Mouse (Mus musculus) liver, embryonic 12.5 days (tissue): ENCODE measurements at regions not wholly inside any gene's neighbourhood (a gene's known extent, or its start where the extent isn't known, plus 50 kb on each side); places are given as distances from the start of the nearest gene placed in this dataset.

Source experiments
- ATAC-seq: fragments of 200-750 bp; cut with Nextera tagmentation; 2 replicates; pipeline ENCODE4 v1.8.0; 2017; ENCODE audit warnings: moderate number of reproducible peaks, mild to moderate bottlenecking, moderate library complexity
- H3K27ac ChIP-seq: fragments of 300-500 bp; sonication (generic); 2 replicates; pipeline ENCODE4 v1.5.1; 2016; ENCODE audit warnings: mild to moderate bottlenecking
- H3K27me3 ChIP-seq: fragments of 300-500 bp; sonication (generic); replicated peaks from 2 replicates; pipeline ENCODE4 v1.6.1; 2016; ENCODE audit warnings: mild to moderate bottlenecking, moderate library complexity
- H3K36me3 ChIP-seq: fragments of 300-500 bp; sonication (generic); 2 replicates; pipeline ENCODE4 v1.6.1; 2016; ENCODE audit warnings: mild to moderate bottlenecking, moderate library complexity
- H3K4me1 ChIP-seq: fragments of 300-500 bp; sonication (generic); 2 replicates; pipeline ENCODE4 v1.6.1; 2016
- H3K4me2 ChIP-seq: fragments of 300-500 bp; sonication (generic); 2 replicates; pipeline ENCODE4 v1.6.1; 2016; ENCODE audit warnings: mild to moderate bottlenecking, moderate library complexity
- H3K4me3 ChIP-seq: fragments of 300-500 bp; sonication (generic); 2 replicates; pipeline ENCODE4 v1.5.1; 2016; ENCODE audit warnings: mild to moderate bottlenecking, moderate library complexity
- H3K9ac ChIP-seq: fragments of 300-500 bp; sonication (generic); 2 replicates; pipeline ENCODE4 v1.6.1; 2016; ENCODE audit warnings: mild to moderate bottlenecking, moderate library complexity
- H3K9me3 ChIP-seq: fragments of 300-500 bp; sonication (generic); replicated peaks from 2 replicates; pipeline ENCODE4 v1.6.1; 2016; ENCODE audit warnings: mild to moderate bottlenecking, moderate library complexity
- WGBS: fragments of 180-500 bp; shearing (Covaris S2); methylation state at CpG from one replicate; pipeline ENCODE4 v1.1.7; 2016; ENCODE audit not compliant: insufficient replicate concordance; 5-methylcytosine and 5-hydroxymethylcytosine counted together

- H3K27me3 ChIP-seq, result no peaks in the 10 kb centered on the region
- H3K36me3 ChIP-seq, result no peaks in the 10 kb centered on the region
- no peaks in the 10 kb centered on the region for H3K4me1 ChIP-seq
- H3K9me3 ChIP-seq, result no peaks in the 10 kb centered on the region
- ATAC-seq, result no peak
- no peak overlapping the region for H3K27ac ChIP-seq
- no peak overlapping the region for H3K4me2 ChIP-seq
- no peak overlapping the region for H3K4me3 ChIP-seq
- WGBS, result 67% methylated on average over 6 of the region's 6 CpGs
- no peak overlapping the region for H3K9ac ChIP-seq
Observed at GRCm38 (mm10) chr8:115921889-115922288, 214.3 kb upstream of the Maf start.

DNA sequence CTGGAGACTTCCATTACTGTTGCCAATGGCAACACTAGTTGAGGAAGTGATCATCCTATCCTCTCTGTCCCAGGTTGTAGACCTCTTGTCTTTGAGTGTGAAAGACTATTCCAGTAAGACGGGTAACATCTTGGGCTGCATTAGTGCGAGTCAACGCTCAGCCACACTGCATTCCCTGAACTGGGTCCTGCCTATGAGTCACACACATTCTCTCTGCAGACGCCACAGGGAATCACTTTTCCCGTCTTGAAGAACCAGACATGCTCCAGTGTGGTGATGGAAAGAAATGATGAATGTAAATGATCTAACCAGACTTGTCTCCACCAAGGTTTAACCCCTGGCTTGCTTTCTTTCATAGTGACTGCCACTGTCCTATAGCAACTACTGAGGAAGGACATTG, 199.1 kb upstream of the Maf start:
- 67% methylated on average over 5 of the region's 5 CpGs for WGBS
- no peaks in the 10 kb centered on the region for H3K4me1 ChIP-seq
- no peak for ATAC-seq
- no peaks in the 10 kb centered on the region for H3K36me3 ChIP-seq
- no peak overlapping the region for H3K27ac ChIP-seq
- no peaks in the 10 kb centered on the region for H3K9me3 ChIP-seq
- no peak overlapping the region for H3K4me3 ChIP-seq
- H3K27me3 ChIP-seq, result no peaks in the 10 kb centered on the region
- H3K9ac ChIP-seq, result no peak overlapping the region
- no peak overlapping the region for H3K4me2 ChIP-seq

- Histone ChIP-seq H3K4me1 (no peaks in the 10 kb centered on the region), H3K9ac (no peak overlapping the region), H3K4me2 (no peak overlapping the region), H3K27ac (no peak overlapping the region), H3K27me3 (no peaks in the 10 kb centered on the region), H3K36me3 (no peaks in the 10 kb centered on the region), H3K9me3 (no peaks in the 10 kb centered on the region), H3K4me3 (no peak overlapping the region)
- 59% methylated on average over 6 of the region's 6 CpGs for WGBS
- ATAC-seq, result no peak
Observed at GRCm38 (mm10) chr8:115903853-115904420, 196.3 kb upstream of the Maf start.

- no peak for ATAC-seq
- no peak overlapping the region for H3K27ac ChIP-seq
- no peaks in the 10 kb centered on the region for H3K36me3 ChIP-seq
- H3K27me3 ChIP-seq, result no peaks in the 10 kb centered on the region
- no peak overlapping the region for H3K4me3 ChIP-seq
- H3K9me3 ChIP-seq, result no peaks in the 10 kb centered on the region
- H3K9ac ChIP-seq, result no peak overlapping the region
- no peaks in the 10 kb centered on the region for H3K4me1 ChIP-seq
- 62% methylated on average over 6 of the region's 6 CpGs for WGBS
- H3K4me2 ChIP-seq, result no peak overlapping the region
Observed at GRCm38 (mm10) chr8:115897521-115898178, 190.1 kb upstream of the Maf start.

DNA sequence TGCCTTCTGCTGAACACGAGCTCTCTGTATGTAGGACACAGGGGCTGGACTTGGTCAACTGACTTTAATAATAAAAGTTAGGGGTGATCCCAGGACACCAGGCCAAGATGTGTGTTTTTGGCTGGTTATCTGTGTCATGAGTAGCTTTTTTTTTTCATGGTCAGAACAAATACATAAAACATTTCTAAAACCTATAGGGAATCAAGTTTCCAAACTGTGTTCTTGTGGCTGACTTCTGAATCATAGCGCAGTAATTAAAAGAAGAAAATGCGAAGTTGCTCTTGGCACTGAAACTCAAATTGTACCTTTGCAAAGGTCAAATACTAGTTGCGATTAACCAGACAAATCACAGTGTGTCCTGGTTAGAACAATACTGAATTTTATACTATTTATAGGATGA, 189.5 kb upstream of the Maf start:
- 65% methylated on average over 4 of the region's 4 CpGs for WGBS
- H3K4me3 ChIP-seq, result no peak overlapping the region
- no peak for ATAC-seq
- no peaks in the 10 kb centered on the region for H3K4me1 ChIP-seq
- H3K9me3 ChIP-seq, result no peaks in the 10 kb centered on the region
- H3K27ac ChIP-seq, result no peak overlapping the region
- no peak overlapping the region for H3K4me2 ChIP-seq
- no peaks in the 10 kb centered on the region for H3K36me3 ChIP-seq
- H3K27me3 ChIP-seq, result no peaks in the 10 kb centered on the region
- no peak overlapping the region for H3K9ac ChIP-seq

DNA sequence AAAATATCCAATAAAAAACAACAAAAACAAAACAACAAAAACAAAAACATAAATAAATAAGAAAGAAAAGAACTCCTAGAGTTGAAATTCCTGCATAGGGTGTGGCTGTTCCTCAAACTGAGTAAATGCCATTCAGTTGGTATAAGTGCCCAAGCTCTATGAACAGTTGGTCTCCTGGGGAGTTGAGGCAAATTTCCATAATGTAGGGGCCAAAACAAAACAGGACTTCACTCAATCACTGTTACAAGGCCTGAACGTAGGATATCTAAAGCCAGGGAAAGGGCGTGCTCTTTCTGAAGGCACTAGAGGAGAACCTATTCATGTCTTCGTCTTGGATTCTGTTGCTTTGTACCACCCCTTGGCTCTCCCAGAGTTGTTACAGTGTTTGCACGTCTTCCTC, 188.5 kb upstream of the Maf start:
- Histone ChIP-seq H3K9ac (no peak overlapping the region), H3K4me2 (no peak overlapping the region), H3K4me1 (no peaks in the 10 kb centered on the region), H3K27me3 (no peaks in the 10 kb centered on the region), H3K27ac (no peak overlapping the region), H3K4me3 (no peak overlapping the region), H3K36me3 (no peaks in the 10 kb centered on the region), H3K9me3 (no peaks in the 10 kb centered on the region)
- ATAC-seq, result no peak
- 72% methylated on average over 4 of the region's 4 CpGs for WGBS

GRCm38 (mm10) chr8:115888278-115888677, 180.7 kb upstream of the Maf start:
- ATAC-seq, result no peak
- Histone ChIP-seq H3K4me1 (no peaks in the 10 kb centered on the region), H3K36me3 (no peaks in the 10 kb centered on the region), H3K9me3 (no peaks in the 10 kb centered on the region), H3K9ac (no peak overlapping the region), H3K4me3 (no peak overlapping the region), H3K27ac (no peak overlapping the region), H3K4me2 (no peak overlapping the region), H3K27me3 (no peaks in the 10 kb centered on the region)
- 61% methylated on average over 4 of the region's 4 CpGs for WGBS

DNA sequence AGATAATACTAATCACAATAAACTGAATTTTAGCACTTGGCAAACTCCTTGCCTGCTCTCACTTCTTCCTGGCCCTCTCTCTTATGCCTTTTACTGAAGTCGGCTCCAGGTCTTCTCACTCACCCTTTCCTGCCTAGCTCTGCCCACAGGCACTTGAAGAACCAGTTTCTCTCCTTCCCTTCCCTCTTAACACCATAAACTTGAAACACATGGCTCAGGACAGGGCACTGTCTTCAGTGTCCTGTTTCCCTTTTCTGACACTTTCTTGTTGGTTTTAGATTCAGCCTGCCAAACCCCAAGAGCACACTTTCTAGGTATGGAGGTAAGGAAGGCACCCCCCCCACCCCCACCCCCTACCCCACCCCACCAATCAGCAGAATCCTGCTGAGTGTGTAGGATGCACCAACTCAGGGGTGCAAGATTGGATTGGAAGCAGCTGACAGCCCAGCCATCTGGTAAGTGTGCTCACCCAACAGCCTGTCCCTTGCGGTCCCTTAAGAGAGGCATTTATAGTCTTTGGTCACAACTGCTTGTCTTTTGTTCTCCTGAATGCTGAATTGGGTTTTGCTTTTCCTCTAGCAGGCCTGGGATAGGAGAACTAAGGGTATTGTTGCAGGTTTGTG, 177.6 kb upstream of the Maf start:
- H3K4me3 ChIP-seq, result no peak overlapping the region
- ATAC-seq, result no peak
- no peaks in the 10 kb centered on the region for H3K36me3 ChIP-seq
- H3K27me3 ChIP-seq, result no peaks in the 10 kb centered on the region
- no peaks in the 10 kb centered on the region for H3K4me1 ChIP-seq
- no peak overlapping the region for H3K9ac ChIP-seq
- H3K27ac ChIP-seq, result no peak overlapping the region
- WGBS, result 51% methylated on average over 2 of the region's 2 CpGs
- H3K9me3 ChIP-seq, result no peaks in the 10 kb centered on the region
- H3K4me2 ChIP-seq, result no peak overlapping the region

- no peak for ATAC-seq
- 45% methylated on average over 3 of the region's 3 CpGs for WGBS
- no peaks in the 10 kb centered on the region for H3K4me1 ChIP-seq
Observed at GRCm38 (mm10) chr8:115883808-115884207, 176.2 kb upstream of the Maf start.

GRCm38 (mm10) chr8:115881881-115882280, 174.3 kb upstream of the Maf start:
- Histone ChIP-seq H3K9ac (no peak overlapping the region), H3K27ac (no peak overlapping the region), H3K9me3 (no peaks in the 10 kb centered on the region), H3K27me3 (no peaks in the 10 kb centered on the region), H3K4me3 (no peak overlapping the region), H3K4me2 (no peak overlapping the region), H3K36me3 (no peaks in the 10 kb centered on the region), H3K4me1 (no peaks in the 10 kb centered on the region)
- ATAC-seq, result no peak
- WGBS, result 67% methylated on average over 8 of the region's 8 CpGs

More at GRCm38 (mm10) chr8:115883808-115884207, 176.2 kb upstream of the Maf start:
- Histone ChIP-seq H3K27me3 (no peaks in the 10 kb centered on the region), H3K36me3 (no peaks in the 10 kb centered on the region), H3K9me3 (no peaks in the 10 kb centered on the region), H3K9ac (no peak overlapping the region), H3K4me3 (no peak overlapping the region), H3K4me2 (no peak overlapping the region), H3K27ac (no peak overlapping the region)

- no peaks in the 10 kb centered on the region for H3K4me1 ChIP-seq
- no peak overlapping the region for H3K4me2 ChIP-seq
- H3K27ac ChIP-seq, result no peak overlapping the region
- H3K4me3 ChIP-seq, result no peak overlapping the region
- 76% methylated on average over 7 of the region's 7 CpGs for WGBS
- H3K9me3 ChIP-seq, result no peaks in the 10 kb centered on the region
- no peaks in the 10 kb centered on the region for H3K27me3 ChIP-seq
- H3K36me3 ChIP-seq, result no peaks in the 10 kb centered on the region
- ATAC-seq, result no peak
- no peak overlapping the region for H3K9ac ChIP-seq
Observed at GRCm38 (mm10) chr8:115874789-115875188, 167.2 kb upstream of the Maf start.

- Histone ChIP-seq H3K9ac (no peak overlapping the region), H3K4me2 (no peak overlapping the region), H3K4me1 (no peaks in the 10 kb centered on the region), H3K4me3 (no peak overlapping the region), H3K9me3 (no peaks in the 10 kb centered on the region), H3K27ac (no peak overlapping the region), H3K27me3 (no peaks in the 10 kb centered on the region), H3K36me3 (no peaks in the 10 kb centered on the region)
- ATAC-seq, result no peak
- WGBS, result 54% methylated on average over 5 of the region's 5 CpGs
Observed at GRCm38 (mm10) chr8:115871381-115871780, 163.8 kb upstream of the Maf start.
